Mouse (Mus musculus) lung, adult 2 months (tissue): ENCODE measurements around the gene Cytl1. TPM values are rescaled to one million over a fixed set of nuclear protein-coding genes. Genes with fewer than 3 reads are reported as not detected.

ENCODE experiments used
- DNase-seq: peaks from one replicate; pipeline ENCODE4 v3.0.0; 2022
- H3K4me1 ChIP-seq: fragments of 200-500 bp; 2 replicates; pipeline ENCODE4 v1.6.1; 2011; ENCODE audit warnings: low read length; ENCODE audit not compliant: control insufficient read depth, insufficient read depth
- H3K4me3 ChIP-seq: fragments of 200-500 bp; replicated peaks from 2 replicates; pipeline ENCODE3; 2011; ENCODE audit warnings: low read depth, mild to moderate bottlenecking, control low read depth, low read length; ENCODE audit errors: extremely low read depth
- CTCF ChIP-seq: fragments of 200-500 bp; IDR thresholded peaks from 2 replicates; pipeline ENCODE4 v1.5.1; 2011; ENCODE audit warnings: mild to moderate bottlenecking, low read length, control low read depth; ENCODE audit not compliant: insufficient read depth
- POLR2A ChIP-seq: fragments of 200-500 bp; IDR thresholded peaks from 2 replicates; pipeline ENCODE4 v1.6.1; 2011; ENCODE audit warnings: low read depth, mild to moderate bottlenecking, control low read depth, low read length, borderline replicate concordance; ENCODE audit errors: extremely low read depth
- WGBS: fragments of 180-500 bp; shearing (Covaris S2); methylation state at CpG from one replicate; pipeline ENCODE4 v1.1.7; 2018; 5-methylcytosine and 5-hydroxymethylcytosine counted together
- polyA plus RNA-seq: library from polyadenylated mRNA; depleted of rRNA; stranded (reverse); fragments of >200 nt; gene quantifications from 2 replicates; pipeline ENCODE4 v1.2.3, GENCODE M21; 2012; rRNA removed

The Cytl1 gene
- polyA plus RNA-seq, 1 experiment, result 50.8 TPM

GRCm38 (mm10) chr5:37767231-37767630 lies 31.9 kb downstream of the Cytl1 start:
- TF ChIP-seq CTCF, result no peak
- no peak overlapping the region for H3K4me3 ChIP-seq
- no peak for DNase-seq
- WGBS, result 73% methylated on average over 5 of the region's 5 CpGs
- no peaks in the 10 kb centered on the region for H3K4me1 ChIP-seq

DNA sequence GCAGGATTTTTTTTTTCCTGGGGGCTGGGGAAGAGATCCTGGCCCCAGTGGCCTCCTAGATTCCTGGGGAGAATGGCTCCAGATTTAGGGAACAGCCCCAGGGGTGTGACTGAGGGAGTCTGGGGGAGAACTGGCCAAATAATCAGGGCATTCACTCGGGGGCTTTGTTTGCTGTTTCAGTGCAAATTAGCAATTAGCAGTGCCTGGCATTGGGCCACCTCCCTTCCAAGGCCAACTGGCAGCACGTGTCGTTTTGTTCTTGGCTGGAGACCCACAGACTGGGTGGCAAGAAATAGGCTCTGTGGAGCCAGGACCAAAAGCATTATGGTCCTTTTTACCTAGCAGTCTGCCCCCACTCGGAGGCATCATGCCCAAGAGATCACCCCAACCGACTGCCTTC lies 33.7 kb downstream of the Cytl1 start:
- H3K4me3 ChIP-seq, result no peak overlapping the region
- WGBS, result 9% methylated on average over 5 of the region's 5 CpGs
- no peaks in the 10 kb centered on the region for H3K4me1 ChIP-seq
- no peak for DNase-seq
- TF ChIP-seq POLR2A, result no peak
- no peak for TF ChIP-seq CTCF

DNA sequence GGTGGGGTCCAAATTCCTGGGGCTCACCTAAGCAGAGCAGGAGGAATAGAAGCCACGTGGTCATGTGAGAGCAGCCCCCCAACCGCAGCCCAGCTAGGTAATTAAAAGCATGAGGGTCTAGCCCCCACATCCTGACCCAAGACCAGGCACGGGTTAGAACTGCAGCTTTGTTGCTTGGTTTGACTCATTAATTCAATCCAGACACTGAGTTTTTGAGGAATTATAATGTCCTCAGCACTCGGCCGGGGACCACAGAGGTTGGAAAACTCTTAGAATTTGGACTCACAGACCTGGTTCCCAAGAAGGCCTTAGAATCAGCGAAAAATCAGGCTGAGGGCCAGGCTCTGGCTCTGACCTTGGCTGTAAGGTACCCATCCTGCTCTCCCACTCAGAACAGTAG lies 35.6 kb downstream of the Cytl1 start:
- 82% methylated on average over 6 of the region's 6 CpGs for WGBS
- DNase-seq, result no peak
- Histone ChIP-seq H3K4me1 (no peaks in the 10 kb centered on the region), H3K4me3 (no peak overlapping the region)
- TF ChIP-seq POLR2A (no peak), CTCF (no peak)

GRCm38 (mm10) chr5:37774011-37774410 lies 38.7 kb downstream of the Cytl1 start:
- no peaks in the 10 kb centered on the region for H3K4me1 ChIP-seq
- 66% methylated on average over 4 of the region's 4 CpGs for WGBS
- no peak overlapping the region for H3K4me3 ChIP-seq
- TF ChIP-seq POLR2A (no peak), CTCF (no peak)
- DNase-seq, result no peak

DNA sequence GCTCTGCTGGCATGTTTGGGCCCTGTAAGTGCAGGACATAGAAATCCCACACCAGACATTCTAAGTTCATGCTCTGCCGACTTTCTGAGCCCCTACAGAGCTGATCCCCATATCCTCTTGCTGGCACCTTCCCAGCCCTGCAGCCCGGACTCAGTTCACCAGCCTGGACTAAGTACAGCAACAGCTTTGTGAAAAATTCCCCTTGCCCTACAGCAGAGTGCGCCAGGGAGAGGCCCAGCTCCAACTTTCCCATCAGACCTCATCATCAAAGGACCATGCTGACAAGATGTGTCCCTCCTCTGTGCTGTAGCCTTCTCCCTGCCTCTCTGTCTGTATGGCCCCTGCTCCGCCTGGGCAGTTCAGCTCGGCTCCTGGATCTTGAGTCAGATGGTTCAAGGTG lies 40.4 kb downstream of the Cytl1 start:
- no peak for DNase-seq
- WGBS, result 45% methylated on average over 5 of the region's 5 CpGs
- no peak for TF ChIP-seq POLR2A
- no peak for TF ChIP-seq CTCF
- Histone ChIP-seq H3K4me1 (no peaks in the 10 kb centered on the region), H3K4me3 (no peak overlapping the region)

- 66% methylated on average over 8 of the region's 8 CpGs for WGBS
Observed at GRCm38 (mm10) chr5:37783306-37783705, 48.0 kb downstream of the Cytl1 start.

DNA sequence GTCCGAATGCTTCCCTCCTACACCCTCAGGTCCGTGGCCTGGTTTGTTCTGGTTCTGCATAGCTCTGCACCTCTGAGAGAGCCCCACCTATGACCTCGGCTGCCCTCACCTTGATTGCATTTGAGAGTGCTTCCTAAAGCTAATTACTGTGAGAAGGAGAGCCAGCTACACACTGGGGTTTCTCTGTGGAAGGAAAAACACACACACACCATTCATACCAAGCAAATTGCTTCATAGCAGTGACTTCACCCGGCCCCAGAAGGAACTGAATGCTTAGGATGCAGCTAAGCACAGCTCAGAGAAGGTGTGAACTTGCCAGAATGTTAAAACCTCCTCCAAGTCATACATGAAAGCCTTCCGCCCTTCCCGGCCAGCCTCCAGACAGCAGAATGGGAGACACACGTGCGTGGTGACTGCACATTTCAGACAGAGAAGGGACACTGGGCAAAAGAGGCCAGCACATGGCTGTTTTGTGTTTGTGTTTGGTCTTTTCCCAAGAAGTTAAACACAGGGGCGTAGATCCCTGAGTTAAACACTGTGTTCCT lies 49.6 kb downstream of the Cytl1 start:
- WGBS, result 68% methylated on average over 9 of the region's 9 CpGs
- TF ChIP-seq POLR2A, result no peak
- TF ChIP-seq CTCF, result no peak
- H3K4me1 ChIP-seq, result no peaks in the 10 kb centered on the region
- H3K4me3 ChIP-seq, result no peak overlapping the region
- no peak for DNase-seq

More at GRCm38 (mm10) chr5:37783306-37783705, 48.0 kb downstream of the Cytl1 start:
- H3K4me3 ChIP-seq, result no peak overlapping the region
- no peaks in the 10 kb centered on the region for H3K4me1 ChIP-seq
- TF ChIP-seq CTCF (no peak), POLR2A (no peak)
- DNase-seq, result no peak

Other genes starting within 250 kb of the Cytl1 start
- 0.03 and 0.07 TPM in 2 replicates for gene Stk32b, start 18.3 kb upstream of the Cytl1 start, polyA plus RNA-seq
- 5.9 and 6.0 TPM in 2 replicates for gene Msx1, start 89.1 kb downstream of the Cytl1 start, polyA plus RNA-seq